Mouse (Mus musculus) right cerebral cortex, adult 18-20 months (tissue): ENCODE data around the gene Eea1.
"Not testable (repeated sequence)": the region's sequence is repeated elsewhere in the genome, so short reads cannot be mapped to it uniquely, and the experiment has no call there.

Source experiments
- DNase-seq: peaks from one replicate; pipeline ENCODE4 v3.0.0; 2022; ENCODE audit warnings: mixed read lengths

Eea1 gene

GRCm38 (mm10) chr10:95940046-95940900, at the start of gene Eea1:
TSS of gene Eea1 (plus strand) at chr10:95940650.
- peak; percentile 95 for DNase-seq

GRCm38 (mm10) chr10:95891214-95891960, 49.1 kb upstream of the Eea1 start:
- no peak for DNase-seq

GRCm38 (mm10) chr10:95892132-95892531, 48.3 kb upstream of the Eea1 start:
- DNase-seq, result no peak

- no peak for DNase-seq
Measured at GRCm38 (mm10) chr10:95893291-95893932, 47.0 kb upstream of the Eea1 start.

- DNase-seq, result peak; percentile 13
Measured at GRCm38 (mm10) chr10:95894036-95894855, 46.2 kb upstream of the Eea1 start.

- DNase-seq, result peak; percentile 71
Measured at GRCm38 (mm10) chr10:95894856-95895386, 45.5 kb upstream of the Eea1 start.

GRCm38 (mm10) chr10:95898471-95899154, 41.8 kb upstream of the Eea1 start:
- peak; percentile 19 for DNase-seq

- DNase-seq, result peak; percentile 15
Measured at GRCm38 (mm10) chr10:95904668-95905067, 35.8 kb upstream of the Eea1 start.

- peak; percentile 15 for DNase-seq
Measured at GRCm38 (mm10) chr10:95909246-95909909, 31.1 kb upstream of the Eea1 start.

GRCm38 (mm10) chr10:95911016-95911415, 29.4 kb upstream of the Eea1 start:
- no peak for DNase-seq

GRCm38 (mm10) chr10:95914434-95915174, 25.8 kb upstream of the Eea1 start:
- DNase-seq, result no peak

GRCm38 (mm10) chr10:95918716-95919115, 21.7 kb upstream of the Eea1 start:
- no peak for DNase-seq

- DNase-seq, result no peak
Measured at GRCm38 (mm10) chr10:95923263-95924217, 16.9 kb upstream of the Eea1 start.

GRCm38 (mm10) chr10:95933631-95934030, 6.8 kb upstream of the Eea1 start:
- not testable (repeated sequence) for DNase-seq

GRCm38 (mm10) chr10:95940901-95941767, 684 bp downstream of the Eea1 start:
- peak; percentile 61 for DNase-seq

GRCm38 (mm10) chr10:95941768-95942425, 1.4 kb downstream of the Eea1 start:
- no peak for DNase-seq

- DNase-seq, result no peak
Measured at GRCm38 (mm10) chr10:95945086-95945485, 4.6 kb downstream of the Eea1 start.
